Mouse (Mus musculus): ENCODE results near the gene Fnbp1. TPM values are rescaled to one million over a fixed set of nuclear protein-coding genes. Genes with fewer than 3 reads are reported as not detected.

Gene Fnbp1
- polyA plus RNA-seq, 1 experiment from 2014 or later, result 16.3 TPM

GRCm38 (mm10) chr2:30998443-30999260 is 143.2 kb downstream of the Fnbp1 start:
- Histone ChIP-seq H3K4me3 (replicated peaks) (no peak overlapping the region), H3K36me3 (replicated peaks) (peaks cover 13% of the 10 kb centered on the region), H3K9ac (no peak overlapping the region), H3K4me2 (no peak overlapping the region), H3K27me3 (no peaks in the 10 kb centered on the region), H3K27ac (no peak overlapping the region), H3K9me3 (no peaks in the 10 kb centered on the region), H3K4me1 (no peaks in the 10 kb centered on the region)
- ATAC-seq (ENCODE audit: low FRiP score), result no peak
- WGBS, result 76% methylated on average over 8 of the region's 8 CpGs

GRCm38 (mm10) chr2:30995432-30995996 is 146.3 kb downstream of the Fnbp1 start:
- H3K27ac ChIP-seq, result no peak overlapping the region
- no peaks in the 10 kb centered on the region for H3K27me3 ChIP-seq
- H3K9me3 ChIP-seq, result no peaks in the 10 kb centered on the region
- 76% methylated on average over 11 of the region's 11 CpGs for WGBS
- peaks cover 6% of the 10 kb centered on the region; the same call in 1 of the 2 replicates for H3K36me3 ChIP-seq (replicated peaks)
- no peaks in the 10 kb centered on the region for H3K4me1 ChIP-seq
- no peak overlapping the region for H3K9ac ChIP-seq
- no peak overlapping the region for H3K4me3 ChIP-seq (replicated peaks)
- ATAC-seq (ENCODE audit: low FRiP score), result no peak
- no peak overlapping the region for H3K4me2 ChIP-seq

- 94% methylated on average over 4 of the region's 4 CpGs for WGBS
- no peak overlapping the region for H3K4me2 ChIP-seq
These were observed 147.0 kb downstream of the Fnbp1 start for GRCm38 (mm10) chr2:30994853-30995252.

GRCm38 (mm10) chr2:30990221-30990620 is 151.6 kb downstream of the Fnbp1 start:
- 89% methylated on average over 9 of the region's 9 CpGs for WGBS
- Histone ChIP-seq H3K9me3 (no peaks in the 10 kb centered on the region), H3K4me2 (no peak overlapping the region), H3K36me3 (replicated peaks) (no peaks in the 10 kb centered on the region), H3K4me3 (replicated peaks) (no peak overlapping the region), H3K4me1 (peaks cover 3% of the 10 kb centered on the region; the same call in 1 of the 2 replicates), H3K27ac (no peak overlapping the region), H3K9ac (no peak overlapping the region), H3K27me3 (no peaks in the 10 kb centered on the region)
- ATAC-seq (ENCODE audit: low FRiP score), result no peak

More at GRCm38 (mm10) chr2:30994853-30995252, 147.0 kb downstream of the Fnbp1 start:
- H3K4me1 ChIP-seq, result no peaks in the 10 kb centered on the region
- no peaks in the 10 kb centered on the region; the same call in 1 of the 2 replicates for H3K36me3 ChIP-seq (replicated peaks)
- H3K9me3 ChIP-seq, result no peaks in the 10 kb centered on the region
- no peak for ATAC-seq (ENCODE audit: low FRiP score)
- no peak overlapping the region for H3K4me3 ChIP-seq (replicated peaks)
- no peaks in the 10 kb centered on the region for H3K27me3 ChIP-seq
- H3K9ac ChIP-seq, result no peak overlapping the region
- H3K27ac ChIP-seq, result no peak overlapping the region

GRCm38 (mm10) chr2:30985111-30986020 is 156.4 kb downstream of the Fnbp1 start:
- no peak for ATAC-seq (ENCODE audit: low FRiP score)

GRCm38 (mm10) chr2:30983024-30983423 is 158.8 kb downstream of the Fnbp1 start:
- Histone ChIP-seq H3K4me3 (replicated peaks) (peak overlapping the region; percentile 77), H3K36me3 (replicated peaks) (peaks cover 19% of the 10 kb centered on the region), H3K4me2 (peak overlapping the region; percentile 78), H3K27ac (no peak overlapping the region), H3K9ac (peak overlapping the region; percentile 67), H3K4me1 (peaks cover 25% of the 10 kb centered on the region), H3K27me3 (no peaks in the 10 kb centered on the region), H3K9me3 (no peaks in the 10 kb centered on the region)
- WGBS, result 52% methylated on average over 7 of the region's 7 CpGs
- ATAC-seq (ENCODE audit: low FRiP score), result no peak

More at GRCm38 (mm10) chr2:30985111-30986020, 156.4 kb downstream of the Fnbp1 start:
- Histone ChIP-seq H3K27me3 (no peaks in the 10 kb centered on the region), H3K4me3 (replicated peaks) (no peak overlapping the region), H3K36me3 (replicated peaks) (0 out of 2 replicates have a peak, but pooled peaks cover under 1% of the 10 kb centered on the region), H3K9ac (no peak overlapping the region), H3K9me3 (no peaks in the 10 kb centered on the region), H3K4me2 (no peak overlapping the region), H3K27ac (no peak overlapping the region), H3K4me1 (peaks cover 25% of the 10 kb centered on the region)
- 30% methylated on average over 17 of the region's 17 CpGs for WGBS

GRCm38 (mm10) chr2:30981790-30982513 is 159.9 kb downstream of the Fnbp1 start, which contains the start of the genes BC005624 and Usp20:
Gene BC005624 (minus strand): TSS chr2:30982201.
Gene Usp20 (plus strand): TSS chr2:30982279.
- Histone ChIP-seq H3K9me3 (no peaks in the 10 kb centered on the region), H3K9ac (peak within 1 kb of the TSS; percentile 67), H3K27me3 (no peaks in the 10 kb centered on the region), H3K4me3 (replicated peaks) (peak within 1 kb of the TSS; percentile 77), H3K27ac (peak within 1 kb of the TSS; percentile 66), H3K4me2 (peak within 1 kb of the TSS; percentile 78), H3K36me3 (replicated peaks) (peaks cover 30% of the 10 kb centered on the region), H3K4me1 (peaks cover 25% of the 10 kb centered on the region)
- 1% methylated on average over 66 of the region's 66 CpGs for WGBS
- ATAC-seq (ENCODE audit: low FRiP score), result peak; percentile 99

Other genes starting within 250 kb of the Fnbp1 start
- 2.5 and 2.7 TPM in 2 replicates for gene Ptges, start 212.1 kb downstream of the Fnbp1 start, polyA plus RNA-seq (2016; fragmentation: Nextera tagmentation; extraction: Ambion mirVana)
- gene Tor1b, start 189.0 kb downstream of the Fnbp1 start, polyA plus RNA-seq (2016; fragmentation: Nextera tagmentation; extraction: Ambion mirVana), result 24.1 and 27.3 TPM in 2 replicates
- 85.4 and 86.1 TPM in 2 replicates for gene Tor1a, start 174.1 kb downstream of the Fnbp1 start, polyA plus RNA-seq (2016; fragmentation: Nextera tagmentation; extraction: Ambion mirVana)
- 66.6 and 70.5 TPM in 2 replicates for gene BC005624, start 159.8 kb downstream of the Fnbp1 start, polyA plus RNA-seq (2016; fragmentation: Nextera tagmentation; extraction: Ambion mirVana)
- 29.5 and 30.6 TPM in 2 replicates for gene Usp20, start 159.7 kb downstream of the Fnbp1 start, polyA plus RNA-seq (2016; fragmentation: Nextera tagmentation; extraction: Ambion mirVana)
- 38.8 and 41.4 TPM in 2 replicates for gene Gpr107, start 10.3 kb upstream of the Fnbp1 start, polyA plus RNA-seq (2016; fragmentation: Nextera tagmentation; extraction: Ambion mirVana)
- gene Ncs1, start 103.8 kb upstream of the Fnbp1 start, polyA plus RNA-seq (2016; fragmentation: Nextera tagmentation; extraction: Ambion mirVana), result 65.3 and 70.0 TPM in 2 replicates
- gene Hmcn2, start 172.4 kb upstream of the Fnbp1 start, polyA plus RNA-seq (2016; fragmentation: Nextera tagmentation; extraction: Ambion mirVana), result 0.08 and 0.09 TPM in 2 replicates

Data from forebrain, embryonic 12.5 days (tissue).